Mouse (Mus musculus): Measurements from ENCODE around the gene Mrpl10. TPM values are rescaled to one million over a fixed set of nuclear protein-coding genes. Genes with fewer than 3 reads are reported as not detected.
A peak's percentile ranks its signal among the peaks of the same experiment; 100 is the strongest.

The Mrpl10 gene
- total and polyA plus RNA-seq, 3 experiments, result 104 to 132 (median 119) TPM

DNA sequence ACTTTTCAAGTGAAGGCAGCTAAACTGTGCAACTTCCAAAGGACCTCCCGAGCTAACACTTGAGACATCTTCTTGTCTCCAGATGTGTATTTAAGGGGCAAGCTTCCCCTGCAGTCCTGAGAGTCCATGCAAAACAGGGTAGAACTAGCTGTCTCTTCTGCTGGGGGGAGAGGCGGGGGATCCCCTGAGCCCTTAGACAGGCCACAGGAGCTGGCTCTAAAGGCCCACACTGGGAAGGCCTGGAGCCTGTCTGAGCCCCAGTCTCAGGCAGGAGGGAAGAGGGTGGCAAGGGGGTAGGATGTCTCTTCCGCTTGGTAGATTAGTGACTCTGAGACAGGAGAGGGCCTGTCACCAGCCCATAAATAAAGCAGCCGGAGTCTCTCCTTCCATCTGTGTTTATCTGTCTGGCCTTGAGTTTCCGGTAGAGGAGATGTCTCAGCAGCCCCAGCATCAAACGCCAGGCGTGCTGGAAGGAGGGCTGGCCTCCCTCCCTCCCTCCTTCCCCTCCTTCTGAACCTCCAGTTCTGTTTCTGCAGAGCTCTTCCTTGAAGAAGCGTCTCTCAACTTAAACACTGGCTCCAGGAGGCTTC is 48.5 kb upstream of the Mrpl10 start (continued):
- TF ChIP-seq SIN3A (IDR thresholded peaks at IDR 0.05; ENCODE audit: low read length) (peak; percentile 83), IRF4 (IDR thresholded peaks at IDR 0.05; ENCODE audit: low read depth, low read length) (peak; percentile 37; the same call in 1 of the 2 replicates), JUND (conservative IDR thresholded peaks at IDR 0.05; ENCODE audit: low read depth, low read length) (no peak)

DNA sequence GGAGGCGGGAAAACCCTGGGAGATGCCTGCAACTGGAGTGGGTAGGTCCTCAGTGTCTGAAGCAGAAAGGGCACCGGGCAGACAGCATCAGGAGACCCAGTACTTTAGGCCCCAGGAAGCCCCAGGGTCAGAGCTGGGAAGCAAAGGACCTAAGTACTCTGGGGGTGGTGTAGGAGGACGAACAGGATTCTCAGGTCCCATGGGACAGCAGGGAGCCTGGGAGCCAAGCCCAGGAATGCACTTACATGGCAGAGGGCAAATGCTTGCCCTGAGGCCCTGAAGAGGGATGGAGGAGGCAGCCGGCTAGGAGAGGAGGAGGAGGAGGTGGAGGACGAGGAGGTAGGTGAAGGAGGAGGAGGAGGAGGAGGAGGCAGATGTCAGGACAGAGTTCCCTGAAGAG is 46.3 kb upstream of the Mrpl10 start:
- in situ Hi-C loops (cut with MboI; ENCODE audit: low pct_ligation_motif_present, low pct_unique_long_range_greater_than_20kb, low sequenced_read_pairs) (no loop called here), dilution Hi-C loops (cut with MboI; ENCODE audit: extremely low pct_ligation_motif_present, extremely low pct_unique_long_range_greater_than_20kb, low sequenced_read_pairs) (no loop called here)
- Histone ChIP-seq H3K36me3 (replicated peaks in 1 of 2; ENCODE audit: control insufficient read depth in 1 of 2, insufficient read depth in 1 of 2, low read length in 1 of 2) (peaks cover 0 to 6% of the 10 kb centered on the region in 2 experiments), H3K79me2 (replicated peaks; ENCODE audit: control insufficient read depth, extremely low read depth, insufficient read depth, poor library complexity, severe bottlenecking) (no peaks in the 10 kb centered on the region), H3K4me2 (ENCODE audit: insufficient read depth, low read depth, poor library complexity, severe bottlenecking) (peak overlapping the region; percentile 73), H3K27me3 (replicated peaks) (no peaks in the 10 kb centered on the region), H3K9ac (ENCODE audit: insufficient read depth, low read depth) (peak overlapping the region; percentile 81), H3K9me3 (replicated peaks; ENCODE audit: low read length) (no peaks in the 10 kb centered on the region), H3K4me3 (replicated peaks in 1 of 3; ENCODE audit: low read depth in 2 of 3, low read length in 2 of 3, poor library complexity in 1 of 3) (peak overlapping the region; percentile 43 to 60 (median 55)), H3K4me1 (ENCODE audit: control insufficient read depth in 1 of 2, insufficient read depth in 2 of 2) (peaks cover 55 to 87% of the 10 kb centered on the region in 2 experiments), H3K27ac (ENCODE audit: insufficient read depth, low read depth) (peak overlapping the region; percentile 96)
- TF ChIP-seq ZMIZ1 (IDR thresholded peaks at IDR 0.05; ENCODE audit: low read depth, low read length) (peak; percentile 23; the same call in 1 of the 2 replicates), NRF1 (IDR thresholded peaks at IDR 0.05; ENCODE audit: low read depth, low read length) (0 out of 2 replicates have a peak, but pooled peaks have one; percentile 18), KAT2A (IDR thresholded peaks at IDR 0.05; ENCODE audit: insufficient replicate concordance, low read length) (0 out of 2 replicates have a peak, but pooled peaks have one; percentile 47), GABPA (IDR thresholded peaks at IDR 0.05; ENCODE audit: insufficient replicate concordance, low read depth, low read length) (no peak)
- no peak for DNase-seq (ENCODE audit: extremely low read depth)

DNA sequence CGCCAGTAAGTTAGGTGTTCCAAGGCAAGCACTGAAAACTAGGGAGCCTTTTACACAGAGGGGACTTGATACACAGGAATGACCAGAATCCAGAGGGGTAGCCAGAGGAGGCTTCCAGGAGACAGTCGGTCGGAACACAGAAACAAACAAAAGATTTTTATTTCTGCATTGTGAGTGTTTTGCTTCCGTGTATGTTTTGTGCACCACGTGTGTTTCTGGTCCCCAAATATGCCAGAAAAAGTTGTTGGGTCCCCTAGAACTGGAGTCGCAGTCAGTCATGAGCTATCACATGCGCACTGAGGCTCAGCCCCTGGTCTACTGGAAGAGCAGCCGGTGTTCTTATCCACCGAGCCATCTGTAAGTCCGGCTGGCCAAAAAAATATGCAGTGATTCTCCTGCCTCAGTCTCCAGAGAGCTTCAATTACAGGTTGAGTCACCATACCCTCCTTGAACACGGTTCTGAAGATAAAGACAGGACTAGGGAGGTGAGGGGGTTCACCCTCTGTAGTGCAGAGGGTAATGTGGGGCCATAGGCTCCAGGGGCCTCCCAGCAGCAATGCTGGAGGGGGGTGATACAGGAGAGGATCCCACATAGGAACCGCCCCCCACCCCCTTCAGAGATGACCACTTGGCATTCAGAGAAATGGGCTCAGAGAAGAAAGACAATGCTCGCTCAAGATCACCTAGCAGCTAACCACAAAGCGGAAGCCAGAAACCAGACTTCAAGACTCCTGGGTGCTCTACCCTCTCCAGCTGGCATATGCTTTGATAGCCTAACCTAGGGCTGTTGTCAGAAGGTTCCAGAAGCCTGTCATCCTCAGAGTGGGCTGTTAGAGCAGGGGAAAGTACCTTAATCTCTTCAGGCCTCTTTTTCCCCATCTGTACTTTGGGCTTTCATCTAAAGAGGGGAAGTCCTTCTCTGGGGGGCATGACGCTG is 45.3 kb upstream of the Mrpl10 start:
- Histone ChIP-seq H3K27me3 (replicated peaks) (no peaks in the 10 kb centered on the region), H3K36me3 (replicated peaks in 1 of 2; ENCODE audit: control insufficient read depth in 1 of 2, insufficient read depth in 1 of 2, low read length in 1 of 2) (peaks cover 0 to 3% of the 10 kb centered on the region in 2 experiments), H3K4me3 (replicated peaks in 1 of 3; ENCODE audit: low read depth in 2 of 3, low read length in 2 of 3, poor library complexity in 1 of 3) (peak overlapping the region; percentile 60 to 64 (median 60)), H3K4me1 (ENCODE audit: control insufficient read depth in 1 of 2, insufficient read depth in 2 of 2) (peaks cover 53 to 90% of the 10 kb centered on the region in 2 experiments), H3K4me2 (ENCODE audit: insufficient read depth, low read depth, poor library complexity, severe bottlenecking) (peak overlapping the region; percentile 73), H3K27ac (ENCODE audit: insufficient read depth, low read depth) (peak overlapping the region; percentile 96), H3K9ac (ENCODE audit: insufficient read depth, low read depth) (peak overlapping the region; percentile 91), H3K79me2 (replicated peaks; ENCODE audit: control insufficient read depth, extremely low read depth, insufficient read depth, poor library complexity, severe bottlenecking) (no peaks in the 10 kb centered on the region), H3K9me3 (replicated peaks; ENCODE audit: low read length) (no peaks in the 10 kb centered on the region)
- DNase-seq (ENCODE audit: extremely low read depth), result peak; percentile 99
- in situ Hi-C loops (cut with MboI; ENCODE audit: low pct_ligation_motif_present, low pct_unique_long_range_greater_than_20kb, low sequenced_read_pairs) (no loop called here), dilution Hi-C loops (cut with MboI; ENCODE audit: extremely low pct_ligation_motif_present, extremely low pct_unique_long_range_greater_than_20kb, low sequenced_read_pairs) (no loop called here)
- TF ChIP-seq TCF12 (IDR thresholded peaks at IDR 0.05; ENCODE audit: low read depth, low read length) (peak; percentile 94), MAFK (IDR thresholded peaks at IDR 0.05; ENCODE audit: insufficient replicate concordance, low read length) (0 out of 2 replicates have a peak, but pooled peaks have one; percentile 72), USF2 (conservative IDR thresholded peaks at IDR 0.05; ENCODE audit: low read depth, low read length) (0 out of 2 replicates have a peak, but pooled peaks have one; percentile 2), BHLHE40 (IDR thresholded peaks at IDR 0.05; ENCODE audit: low read depth, low read length) (peak; percentile 75), ZNF384 (IDR thresholded peaks at IDR 0.05; ENCODE audit: low read depth, low read length) (peak; percentile 78), KAT2A (IDR thresholded peaks at IDR 0.05; ENCODE audit: insufficient replicate concordance, low read length) (peak; percentile 37; the same call in 1 of the 2 replicates), JUN (IDR thresholded peaks at IDR 0.05; ENCODE audit: insufficient read depth, low read depth, low read length) (peak; percentile 59), ZKSCAN1 (IDR thresholded peaks at IDR 0.05; ENCODE audit: borderline replicate concordance, low read depth, low read length) (no peak), NRF1 (IDR thresholded peaks at IDR 0.05; ENCODE audit: low read depth, low read length) (peak; percentile 85), GABPA (IDR thresholded peaks at IDR 0.05; ENCODE audit: insufficient replicate concordance, low read depth, low read length) (no peak), JUND (conservative IDR thresholded peaks at IDR 0.05; ENCODE audit: low read depth, low read length) (0 out of 2 replicates have a peak, but pooled peaks have one; percentile 65), MYC (IDR thresholded peaks at IDR 0.05; ENCODE audit: low read depth, low read length) (peak; percentile 80; the same call in 1 of the 2 replicates), MEF2A (IDR thresholded peaks at IDR 0.05; ENCODE audit: borderline replicate concordance, low read depth, low read length) (peak; percentile 72; the same call in 1 of the 2 replicates), PAX5 (IDR thresholded peaks at IDR 0.05; ENCODE audit: low read length) (no peak), SMC3 (IDR thresholded peaks at IDR 0.05; ENCODE audit: low read depth, low read length) (peak; percentile 22), POLR2A (IDR thresholded peaks at IDR 0.05; ENCODE audit: low read depth, low read length) (peak; percentile 70), CHD1 (IDR thresholded peaks at IDR 0.05; ENCODE audit: low read depth, low read length) (peak; percentile 84; the same call in 1 of the 2 replicates), IRF4 (IDR thresholded peaks at IDR 0.05; ENCODE audit: low read depth, low read length) (peak; percentile 81), UBTF (IDR thresholded peaks at IDR 0.05; ENCODE audit: low read depth, low read length) (peak; percentile 57; the same call in 1 of the 2 replicates), ETS1 (conservative IDR thresholded peaks at IDR 0.05; ENCODE audit: low read depth, low read length) (peak; percentile 91), EP300 (IDR thresholded peaks at IDR 0.05; ENCODE audit: low read length) (no peak; the same call in none of the 2 replicates), MAX (IDR thresholded peaks at IDR 0.05; ENCODE audit: low read length) (peak; percentile 88)
